Mouse (Mus musculus): ENCODE results near the gene Csnk2a2.

Csnk2a2 gene

GRCm38 (mm10) chr8:95490006-95490405 lies at the start of gene Csnk2a2:
Gene Csnk2a2, minus strand, starts transcription at chr8:95490039.
- no peak for DNase-seq (ENCODE audit: low spot score)

GRCm38 (mm10) chr8:95539487-95539886 lies 49.6 kb upstream of the Csnk2a2 start:
- no peak for DNase-seq (ENCODE audit: low spot score)

- DNase-seq (ENCODE audit: low spot score): peak; percentile 79
Observed at GRCm38 (mm10) chr8:95533584-95534387, 43.9 kb upstream of the Csnk2a2 start, which contains the start of gene Ccdc113. Gene Ccdc113, plus strand, starts transcription at chr8:95534085.

GRCm38 (mm10) chr8:95532206-95532605 lies 42.4 kb upstream of the Csnk2a2 start:
- DNase-seq (ENCODE audit: low spot score): no peak

GRCm38 (mm10) chr8:95528750-95529310 lies 39.0 kb upstream of the Csnk2a2 start:
- DNase-seq (ENCODE audit: low spot score): no peak

GRCm38 (mm10) chr8:95528194-95528593 lies 38.4 kb upstream of the Csnk2a2 start:
- no peak for DNase-seq (ENCODE audit: low spot score)

- no peak for DNase-seq (ENCODE audit: low spot score)
Observed at GRCm38 (mm10) chr8:95523991-95524390, 34.2 kb upstream of the Csnk2a2 start.

GRCm38 (mm10) chr8:95516928-95517327 lies 27.1 kb upstream of the Csnk2a2 start:
- DNase-seq (ENCODE audit: low spot score): no peak

- DNase-seq (ENCODE audit: low spot score): no peak
Observed at GRCm38 (mm10) chr8:95513219-95513618, 23.4 kb upstream of the Csnk2a2 start.

- no peak for DNase-seq (ENCODE audit: low spot score)
Observed at GRCm38 (mm10) chr8:95512257-95512656, 22.4 kb upstream of the Csnk2a2 start.

- DNase-seq (ENCODE audit: low spot score): no peak
Observed at GRCm38 (mm10) chr8:95506245-95506644, 16.4 kb upstream of the Csnk2a2 start.

GRCm38 (mm10) chr8:95505606-95506005 lies 15.8 kb upstream of the Csnk2a2 start:
- no peak for DNase-seq (ENCODE audit: low spot score)

- DNase-seq (ENCODE audit: low spot score): no peak
Observed at GRCm38 (mm10) chr8:95504835-95505234, 15.0 kb upstream of the Csnk2a2 start.

- no peak for DNase-seq (ENCODE audit: low spot score)
Observed at GRCm38 (mm10) chr8:95502431-95502830, 12.6 kb upstream of the Csnk2a2 start.

- no peak for DNase-seq (ENCODE audit: low spot score)
Observed at GRCm38 (mm10) chr8:95500436-95500835, 10.6 kb upstream of the Csnk2a2 start.

- DNase-seq (ENCODE audit: low spot score): no peak
Observed at GRCm38 (mm10) chr8:95499266-95500064, 9.6 kb upstream of the Csnk2a2 start.

GRCm38 (mm10) chr8:95497821-95498220 lies 8.0 kb upstream of the Csnk2a2 start:
- no peak for DNase-seq (ENCODE audit: low spot score)

GRCm38 (mm10) chr8:95496420-95496819 lies 6.6 kb upstream of the Csnk2a2 start:
- DNase-seq (ENCODE audit: low spot score): no peak

GRCm38 (mm10) chr8:95495444-95495843 lies 5.6 kb upstream of the Csnk2a2 start:
- no peak for DNase-seq (ENCODE audit: low spot score)

GRCm38 (mm10) chr8:95492057-95492456 lies 2.2 kb upstream of the Csnk2a2 start:
- DNase-seq (ENCODE audit: low spot score): no peak

GRCm38 (mm10) chr8:95488698-95489332 lies 1.0 kb downstream of the Csnk2a2 start:
- DNase-seq (ENCODE audit: low spot score): peak; percentile 75
